Mouse (Mus musculus) lung, embryonic 16.5 days (tissue): Measurements from ENCODE around the gene Nprl2. TPM values are rescaled to one million over a fixed set of nuclear protein-coding genes. Genes with fewer than 3 reads are reported as not detected.
"Not testable (repeated sequence)": the region's sequence is repeated elsewhere in the genome, so short reads cannot be mapped to it uniquely, and the experiment has no call there.

Experiments
- ATAC-seq: fragments of 200-750 bp; cut with Nextera tagmentation; 2 replicates; pipeline ENCODE4 v1.8.0; 2017; ENCODE audit warnings: low read depth, mild to moderate bottlenecking, moderate library complexity
- H3K27ac ChIP-seq: fragments of 300-500 bp; sonication (generic); 2 replicates; pipeline ENCODE4 v1.5.1; 2014; ENCODE audit warnings: mild to moderate bottlenecking, control low read depth, low read length
- H3K27me3 ChIP-seq: fragments of 300-500 bp; sonication (generic); 2 replicates; pipeline ENCODE4 v1.6.1; 2014; ENCODE audit warnings: low read depth, low read length, mixed read lengths; ENCODE audit not compliant: control insufficient read depth, insufficient read depth
- H3K36me3 ChIP-seq: fragments of 300-500 bp; sonication (generic); 2 replicates; pipeline ENCODE4 v1.6.1; 2014; ENCODE audit warnings: low read length; ENCODE audit not compliant: control insufficient read depth, insufficient read depth
- H3K4me1 ChIP-seq: fragments of 300-500 bp; sonication (generic); replicated peaks from 2 replicates; pipeline ENCODE4 v1.6.1; 2014; ENCODE audit warnings: low read length, mixed read lengths; ENCODE audit not compliant: control insufficient read depth, insufficient read depth
- H3K4me2 ChIP-seq: fragments of 300-500 bp; sonication (generic); 2 replicates; pipeline ENCODE4 v1.6.1; 2014; ENCODE audit warnings: low read depth, low read length, control low read depth
- H3K4me3 ChIP-seq: fragments of 300-500 bp; sonication (generic); 2 replicates; pipeline ENCODE4 v1.5.1; 2014; ENCODE audit warnings: mild to moderate bottlenecking, low read length, control low read depth
- H3K9ac ChIP-seq: fragments of 300-500 bp; sonication (generic); 2 replicates; pipeline ENCODE4 v1.6.1; 2014; ENCODE audit warnings: low read length, control low read depth
- H3K9me3 ChIP-seq: fragments of 300-500 bp; sonication (generic); 2 replicates; pipeline ENCODE4 v1.6.1; 2016; ENCODE audit warnings: low read length; ENCODE audit not compliant: control insufficient read depth
- WGBS: fragments of 180-500 bp; shearing (Covaris S2); extraction: QIAGEN DNeasy Blood & Tissue Kit; methylation state at CpG from one replicate; pipeline ENCODE4 v1.1.7; 2014; 5-methylcytosine and 5-hydroxymethylcytosine counted together
- polyA plus RNA-seq: library from polyadenylated mRNA; unstranded; fragments of >200 nt; fragmentation: Nextera tagmentation; extraction: Ambion mirVana; gene quantifications from 2 replicates; pipeline ENCODE4 v1.2.1, GENCODE M21; 2015

Gene Nprl2
- polyA plus RNA-seq, 1 experiment from 2014 or later, result 43.7 TPM

- peak overlapping the region; percentile 83 for H3K4me3 ChIP-seq
- H3K4me2 ChIP-seq, result peak overlapping the region; percentile 91
- ATAC-seq, result no peak
- H3K27me3 ChIP-seq, result no peaks in the 10 kb centered on the region
- H3K36me3 ChIP-seq, result peaks cover 22% of the 10 kb centered on the region
- H3K27ac ChIP-seq, result peak overlapping the region; percentile 99
- H3K4me1 ChIP-seq, result peaks cover 43% of the 10 kb centered on the region
- H3K9ac ChIP-seq, result peak overlapping the region; percentile 91
- no peaks in the 10 kb centered on the region for H3K9me3 ChIP-seq
- WGBS, result 30% methylated on average over 2 of the region's 2 CpGs
Measured at GRCm38 (mm10) chr9:107555701-107556100, 13.7 kb downstream of the Nprl2 start.

- no peak for ATAC-seq
- Histone ChIP-seq H3K4me1 (peaks cover 38% of the 10 kb centered on the region), H3K27ac (no peak overlapping the region), H3K9ac (peak overlapping the region; percentile 91), H3K27me3 (no peaks in the 10 kb centered on the region), H3K4me2 (peak overlapping the region; percentile 91), H3K9me3 (no peaks in the 10 kb centered on the region), H3K36me3 (peaks cover 28% of the 10 kb centered on the region), H3K4me3 (peak overlapping the region; percentile 83)
- WGBS, result 53% methylated on average over 3 of the region's 3 CpGs
Measured at GRCm38 (mm10) chr9:107556346-107556745, 14.3 kb downstream of the Nprl2 start.

GRCm38 (mm10) chr9:107563029-107563581 is 21.1 kb downstream of the Nprl2 start, which contains the start of gene Tusc2:
Gene Tusc2 (plus strand): TSS chr9:107563255.
- peak; percentile 93 for ATAC-seq
- Histone ChIP-seq H3K36me3 (peaks cover 34% of the 10 kb centered on the region), H3K9ac (peak within 1 kb of the TSS; percentile 80), H3K4me1 (peaks cover 25% of the 10 kb centered on the region), H3K4me2 (peak within 1 kb of the TSS; percentile 72), H3K9me3 (no peaks in the 10 kb centered on the region), H3K4me3 (peak within 1 kb of the TSS; percentile 84), H3K27me3 (no peaks in the 10 kb centered on the region), H3K27ac (peak within 1 kb of the TSS; percentile 56; the same call in 1 of the 2 replicates)
- 0% methylated on average over 42 of the region's 46 CpGs for WGBS

GRCm38 (mm10) chr9:107565556-107565955 is 23.5 kb downstream of the Nprl2 start:
- H3K27me3 ChIP-seq, ATAC-seq, H3K9me3 ChIP-seq: not testable (repeated sequence)
- peak overlapping the region; percentile 43 for H3K4me2 ChIP-seq
- H3K9ac ChIP-seq, result peak overlapping the region; percentile 0
- 53% methylated on average over 5 of the region's 5 CpGs for WGBS
- H3K36me3 ChIP-seq, result peaks cover 21% of the 10 kb centered on the region
- peak overlapping the region; percentile 10; the same call in 1 of the 2 replicates for H3K27ac ChIP-seq
- peaks cover 34% of the 10 kb centered on the region for H3K4me1 ChIP-seq
- peak overlapping the region; percentile 7 for H3K4me3 ChIP-seq

- 47% methylated on average over 15 of the region's 15 CpGs for WGBS
- ATAC-seq, result no peak
- Histone ChIP-seq H3K4me2 (peak overlapping the region; percentile 47), H3K27me3 (no peaks in the 10 kb centered on the region), H3K4me3 (peak overlapping the region; percentile 23), H3K27ac (peak overlapping the region; percentile 83), H3K9me3 (no peaks in the 10 kb centered on the region), H3K36me3 (peaks cover 15% of the 10 kb centered on the region), H3K9ac (peak overlapping the region; percentile 43), H3K4me1 (peaks cover 41% of the 10 kb centered on the region)
Measured at GRCm38 (mm10) chr9:107566041-107566709, 24.1 kb downstream of the Nprl2 start.

- peak overlapping the region; percentile 71 for H3K4me2 ChIP-seq
- no peaks in the 10 kb centered on the region for H3K27me3 ChIP-seq
- no peaks in the 10 kb centered on the region for H3K9me3 ChIP-seq
- H3K9ac ChIP-seq, result no peak overlapping the region
- WGBS, result 64% methylated on average over 3 of the region's 3 CpGs
- H3K27ac ChIP-seq, result peak overlapping the region; percentile 95
- peak overlapping the region; percentile 23 for H3K4me3 ChIP-seq
- H3K36me3 ChIP-seq, result peaks cover 11% of the 10 kb centered on the region
- H3K4me1 ChIP-seq, result peaks cover 47% of the 10 kb centered on the region
- ATAC-seq, result peak; percentile 23
Measured at GRCm38 (mm10) chr9:107566855-107567254, 24.8 kb downstream of the Nprl2 start.

GRCm38 (mm10) chr9:107567702-107568319 is 25.8 kb downstream of the Nprl2 start, which contains the start of gene Hyal2:
Gene Hyal2 (plus strand): TSS chr9:107567945.
- Histone ChIP-seq H3K9ac (peak within 1 kb of the TSS; percentile 81), H3K36me3 (peaks cover 15% of the 10 kb centered on the region), H3K27me3 (no peaks in the 10 kb centered on the region), H3K27ac (peak within 1 kb of the TSS; percentile 95), H3K9me3 (no peaks in the 10 kb centered on the region), H3K4me3 (peak within 1 kb of the TSS; percentile 66), H3K4me2 (peak within 1 kb of the TSS; percentile 71), H3K4me1 (peaks cover 43% of the 10 kb centered on the region)
- ATAC-seq, result no peak
- WGBS, result 10% methylated on average over 18 of the region's 18 CpGs

- peaks cover 41% of the 10 kb centered on the region for H3K4me1 ChIP-seq
- no peaks in the 10 kb centered on the region for H3K27me3 ChIP-seq
- peak overlapping the region; percentile 95 for H3K27ac ChIP-seq
- ATAC-seq, result peak; percentile 86
- peak overlapping the region; percentile 66 for H3K4me3 ChIP-seq
- H3K36me3 ChIP-seq, result peaks cover 19% of the 10 kb centered on the region
- H3K9me3 ChIP-seq, result no peaks in the 10 kb centered on the region
- peak overlapping the region; percentile 71 for H3K4me2 ChIP-seq
- under 1% methylated on average over 41 of the region's 41 CpGs for WGBS
- peak overlapping the region; percentile 81 for H3K9ac ChIP-seq
Measured at GRCm38 (mm10) chr9:107568331-107569261, 26.6 kb downstream of the Nprl2 start.
